Mouse (Mus musculus) limb, embryonic 11.5 days (tissue): ENCODE measurements around the gene Eya4. TPM values are rescaled to one million over a fixed set of nuclear protein-coding genes. Genes with fewer than 3 reads are reported as not detected.

ENCODE experiments used
- ATAC-seq: fragments of 200-750 bp; cut with Nextera tagmentation; 2 replicates; pipeline ENCODE4 v1.8.0; 2017; ENCODE audit warnings: low read depth; ENCODE audit not compliant: insufficient number of reproducible peaks, low FRiP score, low TSS enrichment
- DNase-seq: peaks from one replicate; pipeline ENCODE4 v3.0.0-alpha.2; 2015; ENCODE audit warnings: low spot score
- H3K27ac ChIP-seq: fragments of 300-500 bp; sonication (generic); replicated peaks from 2 replicates; pipeline ENCODE4 v1.5.1; 2014; ENCODE audit warnings: low read depth, mild to moderate bottlenecking, low read length
- H3K27me3 ChIP-seq: fragments of 300-500 bp; sonication (generic); 2 replicates; pipeline ENCODE4 v1.6.1; 2014; ENCODE audit warnings: mild to moderate bottlenecking, low read length, mixed read lengths; ENCODE audit not compliant: control insufficient read depth, insufficient read depth
- H3K36me3 ChIP-seq: fragments of 300-500 bp; sonication (generic); 2 replicates; pipeline ENCODE4 v1.6.1; 2014; ENCODE audit warnings: mild to moderate bottlenecking, low read length, moderate library complexity, mixed read lengths; ENCODE audit not compliant: control insufficient read depth, insufficient read depth
- H3K4me1 ChIP-seq: fragments of 300-500 bp; sonication (generic); 2 replicates; pipeline ENCODE4 v1.6.1; 2014; ENCODE audit warnings: low read length, mixed read lengths; ENCODE audit not compliant: control insufficient read depth, insufficient read depth
- H3K4me2 ChIP-seq: fragments of 300-500 bp; sonication (generic); 2 replicates; pipeline ENCODE4 v1.6.1; 2014; ENCODE audit warnings: low read depth, mild to moderate bottlenecking, moderate library complexity; ENCODE audit not compliant: severe bottlenecking
- H3K4me3 ChIP-seq: fragments of 300-500 bp; sonication (generic); 2 replicates; pipeline ENCODE4 v1.5.1; 2014; ENCODE audit warnings: low read depth, low read length
- H3K9ac ChIP-seq: fragments of 300-500 bp; sonication (generic); 2 replicates; pipeline ENCODE4 v1.6.1; 2014; ENCODE audit warnings: mild to moderate bottlenecking, low read length
- H3K9me3 ChIP-seq: fragments of 300-500 bp; sonication (generic); 2 replicates; pipeline ENCODE4 v1.6.1; 2016; ENCODE audit warnings: low read length; ENCODE audit not compliant: control insufficient read depth
- WGBS: fragments of 180-500 bp; shearing (Covaris S2); extraction: QIAGEN DNeasy Blood & Tissue Kit; methylation state at CpG from one replicate; pipeline ENCODE4 v1.1.7; 2014; 5-methylcytosine and 5-hydroxymethylcytosine counted together
- polyA plus RNA-seq: library from polyadenylated mRNA; unstranded; fragments of >200 nt; fragmentation: Nextera tagmentation; extraction: Ambion mirVana; gene quantifications from 2 replicates; pipeline ENCODE4 v1.2.1, GENCODE M21; 2014

Gene Eya4
- polyA plus RNA-seq, result 8.9 and 12.0 TPM in 2 replicates

DNA sequence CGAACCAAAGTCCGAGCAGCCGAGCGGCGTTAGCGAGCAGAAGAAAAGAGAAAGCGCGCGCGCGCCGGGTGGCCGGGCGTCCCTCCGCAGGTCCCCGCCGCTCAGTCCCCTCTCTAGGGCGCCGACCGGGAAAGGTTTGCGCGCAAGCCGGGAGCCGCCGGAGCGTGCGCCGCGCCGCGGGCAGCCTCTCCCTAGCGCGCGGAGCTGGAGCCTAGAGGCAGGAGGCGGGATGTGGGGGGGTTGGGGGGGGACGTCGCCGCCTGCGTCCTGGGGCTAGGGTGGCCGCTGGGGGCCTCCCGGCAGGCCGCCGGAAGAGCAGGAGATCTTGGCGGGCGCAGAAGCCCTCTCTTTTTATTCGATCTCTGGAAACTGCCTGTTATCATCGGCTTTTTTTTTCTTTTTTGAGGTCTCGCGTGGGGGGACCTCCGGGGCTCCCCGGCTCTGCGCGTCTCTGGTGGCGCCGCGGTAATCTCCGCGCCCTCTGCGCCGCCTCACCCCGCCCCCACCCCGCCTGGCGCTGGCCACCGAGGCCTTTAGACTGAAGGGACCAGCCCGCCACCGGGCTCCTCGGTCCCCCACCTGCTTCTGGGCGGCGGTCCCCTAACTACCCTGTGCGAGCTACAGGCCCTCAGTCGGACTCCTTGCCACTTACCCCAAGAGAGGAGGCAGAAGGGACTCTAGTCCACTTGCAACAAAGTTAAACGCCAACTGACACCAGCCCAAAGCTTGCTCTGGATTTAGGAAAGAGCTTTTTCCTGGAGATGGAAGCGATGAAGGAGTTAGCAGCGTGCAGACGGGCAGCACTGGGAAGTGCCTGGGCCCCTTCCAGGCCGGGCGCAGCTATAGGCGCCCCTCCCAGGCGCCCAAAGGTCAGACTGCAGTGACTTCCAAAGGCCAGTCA lies at the start of gene Eya4:
Gene Eya4, minus strand, starts transcription at position 776 of the 901 bp plus-strand sequence.
- peak; percentile 76 for DNase-seq
- WGBS, result under 1% methylated on average over 68 of the region's 79 CpGs

DNA sequence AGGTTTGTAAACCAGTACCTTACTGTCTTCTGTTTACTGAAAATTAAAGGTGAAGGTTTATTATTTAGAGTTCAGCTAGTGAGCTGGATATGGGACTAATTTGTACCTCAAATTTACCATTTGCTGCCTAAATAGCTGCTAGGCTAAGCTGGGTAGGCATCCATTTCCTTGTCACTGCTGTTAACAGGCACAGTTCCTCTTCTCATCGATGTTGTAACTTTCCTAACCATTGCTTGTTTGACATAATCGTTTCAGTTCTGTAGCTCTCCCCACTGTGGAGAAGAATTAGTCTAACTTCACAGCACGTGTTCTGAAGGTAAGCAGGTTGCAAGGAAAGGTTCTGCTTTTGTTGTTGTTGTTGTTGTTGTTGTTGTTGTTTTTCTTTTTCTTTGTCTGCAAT lies 44.8 kb upstream of the Eya4 start:
- Histone ChIP-seq H3K9ac (no peak overlapping the region), H3K36me3 (no peaks in the 10 kb centered on the region), H3K4me3 (no peak overlapping the region), H3K4me2 (no peak overlapping the region), H3K4me1 (peaks cover 7% of the 10 kb centered on the region; the same call in 1 of the 2 replicates), H3K9me3 (no peaks in the 10 kb centered on the region), H3K27me3 (no peaks in the 10 kb centered on the region), H3K27ac (no peak overlapping the region)
- no peak for ATAC-seq
- 46% methylated on average over 3 of the region's 3 CpGs for WGBS
- DNase-seq, result no peak

More for the DNA sequence above, at the start of gene Eya4:
- peak; percentile 78 for ATAC-seq
- Histone ChIP-seq H3K4me2 (peak within 1 kb of the TSS; percentile 88), H3K4me1 (0 out of 2 replicates have a peak, but pooled peaks cover 2% of the 10 kb centered on the region), H3K9ac (peak within 1 kb of the TSS; percentile 79), H3K36me3 (no peaks in the 10 kb centered on the region), H3K4me3 (peak within 1 kb of the TSS; percentile 69), H3K9me3 (no peaks in the 10 kb centered on the region), H3K27ac (peak within 1 kb of the TSS; percentile 86), H3K27me3 (no peaks in the 10 kb centered on the region)

DNA sequence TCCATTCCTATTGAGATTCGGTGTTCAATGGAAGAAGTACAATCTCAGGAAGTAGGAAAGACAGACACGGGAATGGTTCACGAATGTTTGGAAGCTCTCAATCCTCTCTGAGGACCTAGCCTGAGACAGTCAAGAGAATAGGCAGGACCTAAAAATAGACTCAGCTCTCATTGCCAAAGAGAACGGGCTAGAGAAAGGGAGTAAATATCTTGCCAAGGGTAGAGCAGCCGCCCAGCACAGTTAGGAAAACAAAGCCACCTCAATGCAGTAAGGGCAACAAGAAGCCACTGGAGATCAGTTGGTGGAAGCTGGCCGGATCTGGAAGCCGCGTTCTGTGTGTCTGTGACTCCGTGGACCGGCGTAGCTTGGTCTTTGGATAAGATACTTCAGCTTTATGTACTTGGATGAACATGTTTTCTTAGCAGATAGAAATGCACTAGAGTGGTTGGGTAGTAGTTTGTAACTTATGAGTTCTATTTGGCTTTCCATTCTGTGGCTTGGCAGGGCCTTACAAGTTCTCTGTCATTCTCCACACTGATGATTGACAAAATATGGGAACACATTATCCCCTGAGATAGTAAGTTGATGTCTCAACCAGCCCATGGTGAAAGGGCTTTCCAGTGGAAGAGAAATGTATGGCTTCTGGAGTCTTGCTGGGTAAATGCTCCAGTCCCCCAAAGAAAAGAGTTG lies 44.1 kb upstream of the Eya4 start:
- no peak overlapping the region for H3K4me2 ChIP-seq
- WGBS, result 82% methylated on average over 11 of the region's 11 CpGs

DNA sequence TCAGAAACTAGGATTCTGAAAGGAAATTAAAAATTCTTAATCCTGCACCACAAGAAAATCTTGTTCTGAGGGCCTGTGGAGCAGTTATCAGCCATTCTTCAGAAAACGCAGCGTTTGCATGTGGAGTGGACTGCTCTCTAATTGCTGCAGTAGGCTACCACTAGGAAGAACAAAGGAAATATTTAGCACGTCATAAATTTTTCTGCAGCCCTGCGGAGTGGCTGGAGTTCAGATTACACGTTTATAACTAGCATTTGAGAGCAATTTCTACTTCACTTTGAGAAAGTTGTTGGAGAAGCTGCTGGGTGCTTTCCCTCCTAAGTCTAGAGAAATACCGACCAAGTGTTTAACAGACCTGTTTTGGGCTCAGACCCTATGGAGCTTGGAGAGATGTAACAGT lies 43.6 kb upstream of the Eya4 start:
- 6% methylated on average over 6 of the region's 6 CpGs for WGBS
- Histone ChIP-seq H3K27ac (peak overlapping the region; percentile 60; the same call in 1 of the 2 replicates), H3K4me3 (no peak overlapping the region), H3K9me3 (no peaks in the 10 kb centered on the region), H3K4me1 (peaks cover 7% of the 10 kb centered on the region; the same call in 1 of the 2 replicates), H3K4me2 (no peak overlapping the region), H3K9ac (no peak overlapping the region), H3K27me3 (no peaks in the 10 kb centered on the region), H3K36me3 (no peaks in the 10 kb centered on the region)
- DNase-seq (peak; percentile 58), ATAC-seq (peak; percentile 44; the same call in 1 of the 2 replicates)

More for the DNA sequence above, 44.1 kb upstream of the Eya4 start:
- Histone ChIP-seq H3K4me1 (peaks cover 7% of the 10 kb centered on the region; the same call in 1 of the 2 replicates), H3K36me3 (no peaks in the 10 kb centered on the region), H3K4me3 (no peak overlapping the region), H3K9me3 (no peaks in the 10 kb centered on the region), H3K9ac (no peak overlapping the region), H3K27ac (peak overlapping the region; percentile 68), H3K27me3 (no peaks in the 10 kb centered on the region)
- DNase-seq, result peak; percentile 31
- no peak for ATAC-seq

DNA sequence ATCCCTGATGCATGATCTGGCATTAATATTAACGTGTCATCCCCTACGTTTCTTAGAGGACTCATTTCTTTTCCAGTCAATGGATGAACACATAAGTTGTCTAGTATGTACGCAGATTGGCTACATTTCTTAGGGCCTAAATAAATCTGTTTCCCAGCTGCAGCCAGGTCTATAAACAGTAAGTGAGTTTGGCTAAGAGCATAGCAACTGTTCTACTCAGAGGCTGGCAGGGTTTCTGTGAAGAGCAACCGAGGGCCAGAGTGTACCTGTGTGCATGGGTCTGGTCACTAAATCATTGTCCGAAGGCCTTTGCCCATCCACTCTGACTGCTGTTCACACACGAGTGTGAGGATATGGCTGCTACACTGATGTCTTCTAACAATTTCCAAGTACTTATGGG lies 13.3 kb upstream of the Eya4 start:
- Histone ChIP-seq H3K36me3 (no peaks in the 10 kb centered on the region), H3K9ac (no peak overlapping the region), H3K4me2 (no peak overlapping the region), H3K27ac (no peak overlapping the region), H3K4me1 (no peaks in the 10 kb centered on the region), H3K4me3 (no peak overlapping the region), H3K9me3 (no peaks in the 10 kb centered on the region), H3K27me3 (no peaks in the 10 kb centered on the region)
- ATAC-seq, result no peak
- no peak for DNase-seq
- 82% methylated on average over 6 of the region's 6 CpGs for WGBS

DNA sequence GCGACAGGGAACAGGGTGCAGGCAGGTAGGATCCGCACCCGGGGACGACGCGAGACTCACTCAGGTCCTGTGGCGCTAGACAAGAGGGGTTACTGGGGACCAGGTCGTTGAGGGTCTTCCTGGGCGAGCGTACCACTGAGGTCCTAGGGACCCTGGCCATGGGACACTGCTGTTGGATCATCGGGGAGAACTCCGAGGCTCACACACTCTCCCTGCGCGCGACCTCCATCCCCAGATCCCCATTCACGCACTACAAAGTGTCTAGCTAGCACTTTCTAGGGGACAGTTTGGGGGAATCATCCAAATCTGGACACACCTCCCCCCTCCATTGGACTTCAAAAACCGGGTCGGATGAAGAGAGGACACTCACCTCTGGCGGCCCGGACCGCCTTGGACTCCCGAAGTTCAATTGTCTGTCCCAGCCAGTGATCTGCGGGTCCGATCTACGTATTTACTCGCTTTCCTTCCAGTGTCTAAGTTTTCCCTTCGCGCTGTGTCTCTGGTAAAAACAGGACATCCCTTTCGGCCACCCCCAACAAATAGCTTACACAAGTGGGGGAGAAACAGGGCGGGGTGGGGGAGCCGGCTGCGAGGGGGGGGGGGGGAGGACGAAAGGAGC lies 1.1 kb downstream of the Eya4 start:
- Histone ChIP-seq H3K9ac (peak overlapping the region; percentile 79), H3K4me1 (0 out of 2 replicates have a peak, but pooled peaks cover 2% of the 10 kb centered on the region), H3K27ac (peak overlapping the region; percentile 86), H3K27me3 (no peaks in the 10 kb centered on the region), H3K9me3 (no peaks in the 10 kb centered on the region), H3K4me3 (peak overlapping the region; percentile 69), H3K4me2 (peak overlapping the region; percentile 88), H3K36me3 (no peaks in the 10 kb centered on the region)
- ATAC-seq (peak; percentile 40; the same call in 1 of the 2 replicates), DNase-seq (peak; percentile 61)
- under 1% methylated on average over 32 of the region's 33 CpGs for WGBS

DNA sequence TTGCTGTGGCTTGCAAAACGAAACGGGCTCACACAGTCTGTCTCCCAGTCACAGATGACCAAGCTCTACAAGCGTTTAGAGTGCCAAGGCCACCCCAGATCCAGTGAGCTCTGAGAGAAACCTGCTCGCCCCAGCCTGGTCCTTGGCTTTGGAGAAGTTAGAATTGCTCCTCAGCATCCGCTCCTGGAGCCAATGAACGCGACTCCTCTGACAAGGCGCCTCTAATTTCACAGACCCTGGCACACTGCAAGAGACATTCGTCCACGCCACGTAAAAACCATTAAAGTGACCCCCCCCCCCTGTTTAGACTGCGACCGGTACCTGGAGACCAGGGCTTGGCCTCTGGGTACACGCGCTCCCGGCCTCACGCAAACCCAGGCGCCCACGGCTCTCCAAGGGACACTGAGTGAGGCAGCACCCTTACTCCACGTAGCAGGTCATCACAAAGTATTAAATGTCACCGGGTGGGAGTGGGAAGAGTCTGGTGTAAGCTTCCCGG lies 1.6 kb downstream of the Eya4 start:
- Histone ChIP-seq H3K4me1 (0 out of 2 replicates have a peak, but pooled peaks cover 2% of the 10 kb centered on the region), H3K36me3 (no peaks in the 10 kb centered on the region), H3K9ac (peak overlapping the region; percentile 79), H3K9me3 (no peaks in the 10 kb centered on the region), H3K27ac (peak overlapping the region; percentile 86; the same call in 1 of the 2 replicates), H3K27me3 (no peaks in the 10 kb centered on the region), H3K4me2 (peak overlapping the region; percentile 88), H3K4me3 (peak overlapping the region; percentile 69)
- under 1% methylated on average over 22 of the region's 22 CpGs for WGBS
- ATAC-seq, result no peak
- DNase-seq, result peak; percentile 62
